Mouse (Mus musculus) megakaryocyte, embryonic 14.5 days (primary cell): ENCODE measurements around the gene Lmod1. TPM values are rescaled to one million over a fixed set of nuclear protein-coding genes. Genes with fewer than 3 reads are reported as not detected.
"Not testable (repeated sequence)": the region's sequence is repeated elsewhere in the genome, so short reads cannot be mapped to it uniquely, and the experiment has no call there.

ENCODE experiments used
- H3K27me3 ChIP-seq: replicated peaks from 2 replicates; pipeline ENCODE3; 2012; ENCODE audit warnings: inconsistent platforms
- H3K36me3 ChIP-seq: replicated peaks from 2 replicates; pipeline ENCODE3; 2012; ENCODE audit warnings: low read length, inconsistent platforms, mixed read lengths
- H3K4me1 ChIP-seq: 2 replicates; pipeline ENCODE4 v1.6.1; 2012; ENCODE audit warnings: inconsistent platforms
- H3K4me3 ChIP-seq: replicated peaks from 2 replicates; pipeline ENCODE3; 2012; ENCODE audit warnings: moderate library complexity, mild to moderate bottlenecking, inconsistent platforms
- H3K9me3 ChIP-seq: 2 replicates; pipeline ENCODE4 v1.6.1; 2012; ENCODE audit warnings: inconsistent platforms
- FLI1 ChIP-seq: IDR thresholded peaks from 2 replicates; pipeline ENCODE4 v1.6.1; 2012; ENCODE audit warnings: low read length, inconsistent platforms, mixed read lengths
- GATA1 ChIP-seq: IDR thresholded peaks from 3 replicates; pipeline ENCODE4 v1.6.1; 2012; ENCODE audit warnings: mixed read lengths, low read length, inconsistent platforms, borderline replicate concordance
- polyA plus RNA-seq: library from polyadenylated mRNA; stranded (reverse); fragments of >175 nt; gene quantifications from 2 replicates; pipeline ENCODE4 v1.2.3, GENCODE M21; 2012; ENCODE audit warnings: low replicate concordance; ENCODE audit not compliant: insufficient read depth

The Lmod1 gene
- polyA plus RNA-seq, 1 experiment: not detected

DNA sequence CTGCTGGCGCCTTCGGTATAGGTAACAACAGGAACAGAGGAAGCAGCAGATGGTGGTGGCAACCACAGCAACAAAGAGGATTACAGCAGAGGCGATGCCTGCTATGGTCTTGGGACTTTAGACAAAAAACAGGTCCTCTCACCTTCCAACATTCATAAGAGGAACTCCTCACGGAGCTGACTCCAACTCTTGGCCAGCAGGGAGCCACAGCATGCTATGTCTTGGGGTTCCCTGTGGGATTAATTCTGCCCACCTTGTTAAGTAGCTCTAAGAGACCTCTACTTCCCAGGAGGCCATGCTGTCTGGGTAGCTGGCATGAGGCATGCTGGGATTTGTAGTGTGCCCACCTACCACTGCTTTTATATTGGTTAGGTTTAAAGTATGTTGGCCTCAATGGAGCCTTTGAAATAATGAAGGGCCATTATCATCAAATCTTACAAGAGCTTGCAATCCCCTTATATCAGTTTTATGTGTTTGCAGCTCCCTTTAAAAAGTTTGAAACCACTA lies 48.6 kb downstream of the Lmod1 start:
- TF ChIP-seq FLI1 (no peak), GATA1 (no peak)
- Histone ChIP-seq H3K4me3 (no peak overlapping the region), H3K36me3 (no peaks in the 10 kb centered on the region), H3K4me1 (peaks cover 41% of the 10 kb centered on the region), H3K9me3 (no peaks in the 10 kb centered on the region), H3K27me3 (peaks cover 92% of the 10 kb centered on the region)

DNA sequence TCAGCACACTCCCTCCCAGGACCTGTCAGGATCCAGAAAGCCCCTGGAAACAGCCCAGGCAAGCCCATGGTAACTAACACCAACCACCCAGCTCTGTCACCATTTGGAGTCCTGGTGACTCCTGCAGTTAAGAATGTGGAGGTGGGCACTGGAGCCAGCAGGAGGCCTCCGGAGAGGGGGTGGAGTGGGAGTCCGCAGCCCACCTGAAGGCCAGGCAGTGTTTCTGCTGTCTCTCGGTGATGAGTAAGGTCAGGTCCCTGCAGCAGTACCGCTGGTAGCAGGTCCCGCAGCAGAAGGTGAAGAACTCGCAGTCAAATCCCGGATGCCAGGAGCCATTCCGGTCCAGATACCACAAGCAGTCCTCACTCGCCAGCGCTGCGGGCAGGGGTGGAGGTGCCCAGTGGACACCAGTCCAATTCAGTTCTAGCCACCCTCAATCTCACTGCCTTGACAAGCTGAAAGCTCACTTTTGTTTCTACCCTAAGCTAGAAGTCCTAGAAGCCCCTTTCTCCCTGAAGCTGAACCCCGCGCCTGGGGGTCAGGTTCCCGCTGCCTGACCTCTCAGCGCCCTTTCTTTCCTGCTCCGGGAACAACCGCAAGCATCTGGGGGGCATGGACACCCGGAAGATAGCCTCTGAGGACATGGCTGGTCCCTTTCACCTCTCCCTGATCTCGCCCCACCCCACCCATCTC lies 49.7 kb downstream of the Lmod1 start:
- Histone ChIP-seq H3K4me1 (peaks cover 37% of the 10 kb centered on the region), H3K4me3 (peak overlapping the region; percentile 90), H3K36me3 (no peaks in the 10 kb centered on the region), H3K9me3 (no peaks in the 10 kb centered on the region), H3K27me3 (peaks cover 88% of the 10 kb centered on the region)
- no peak for TF ChIP-seq GATA1
- TF ChIP-seq FLI1: no peak

DNA sequence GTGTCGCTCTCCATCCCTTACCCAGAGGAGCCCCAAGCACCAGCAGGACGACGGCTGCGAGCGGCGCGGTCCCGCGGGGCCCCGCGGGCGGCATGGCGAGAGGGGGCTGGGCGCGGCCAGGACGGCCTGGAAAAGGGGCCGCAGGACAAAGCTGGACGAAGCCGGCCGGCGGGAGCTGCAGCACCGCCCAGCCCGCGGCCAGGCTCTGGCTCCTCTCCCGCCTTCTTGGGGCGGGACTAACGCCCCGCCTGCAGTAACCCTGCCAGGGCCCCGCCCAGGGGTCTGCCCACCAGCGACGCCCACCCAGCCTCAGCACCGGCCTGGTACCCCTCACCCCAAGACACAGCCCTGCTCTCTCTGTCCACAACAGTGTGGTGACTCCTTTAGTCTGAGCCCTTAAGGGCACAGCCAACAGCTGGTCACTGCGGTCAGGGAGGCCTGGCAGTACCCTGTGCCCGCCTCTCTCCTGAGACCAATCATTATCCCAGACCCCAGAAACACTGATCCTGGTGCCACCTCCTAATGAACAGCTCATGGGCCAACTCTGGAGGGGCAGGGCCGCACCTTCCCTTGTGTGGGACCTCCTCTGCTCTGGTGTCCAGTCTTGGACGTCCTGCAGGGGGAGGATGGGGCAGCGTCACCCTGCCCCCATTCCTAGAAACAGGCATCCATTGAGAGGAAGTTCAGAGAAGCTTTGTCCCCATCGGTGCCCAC lies 50.4 kb downstream of the Lmod1 start, which contains the start of gene Shisa4:
Gene Shisa4, minus strand, starts transcription at position 370 of the 714 bp plus-strand sequence.
- H3K36me3 ChIP-seq: no peaks in the 10 kb centered on the region
- peak within 1 kb of the TSS; percentile 90 for H3K4me3 ChIP-seq
- no peaks in the 10 kb centered on the region for H3K9me3 ChIP-seq
- no peak for TF ChIP-seq GATA1
- TF ChIP-seq FLI1: no peak
- peaks cover 81% of the 10 kb centered on the region for H3K27me3 ChIP-seq
- H3K4me1 ChIP-seq: peaks cover 30% of the 10 kb centered on the region

DNA sequence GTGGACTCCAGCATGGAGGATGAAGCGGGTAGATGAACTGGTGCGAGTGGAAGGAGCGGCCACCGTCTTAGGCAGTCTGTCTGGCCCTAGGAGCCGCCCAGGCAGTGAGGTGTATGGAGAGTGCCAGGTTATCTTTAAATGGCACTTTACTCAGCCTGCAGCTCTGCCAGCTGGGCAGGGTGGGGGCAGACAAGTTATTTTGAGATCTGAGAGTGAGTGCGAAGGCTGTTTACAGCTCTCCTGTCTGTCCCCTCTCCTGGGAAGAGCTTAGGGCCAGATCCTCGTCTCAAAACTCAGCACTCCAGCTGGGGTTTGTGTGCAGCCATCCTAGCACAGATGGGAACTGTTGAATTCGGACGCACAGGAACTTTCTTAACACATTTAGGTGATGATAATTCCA lies 54.0 kb downstream of the Lmod1 start:
- peaks cover 19% of the 10 kb centered on the region for H3K36me3 ChIP-seq
- H3K9me3 ChIP-seq: no peaks in the 10 kb centered on the region
- peaks cover 25% of the 10 kb centered on the region for H3K4me1 ChIP-seq
- TF ChIP-seq GATA1 (no peak), FLI1 (no peak)
- no peak overlapping the region for H3K4me3 ChIP-seq
- H3K27me3 ChIP-seq: peaks cover 46% of the 10 kb centered on the region

DNA sequence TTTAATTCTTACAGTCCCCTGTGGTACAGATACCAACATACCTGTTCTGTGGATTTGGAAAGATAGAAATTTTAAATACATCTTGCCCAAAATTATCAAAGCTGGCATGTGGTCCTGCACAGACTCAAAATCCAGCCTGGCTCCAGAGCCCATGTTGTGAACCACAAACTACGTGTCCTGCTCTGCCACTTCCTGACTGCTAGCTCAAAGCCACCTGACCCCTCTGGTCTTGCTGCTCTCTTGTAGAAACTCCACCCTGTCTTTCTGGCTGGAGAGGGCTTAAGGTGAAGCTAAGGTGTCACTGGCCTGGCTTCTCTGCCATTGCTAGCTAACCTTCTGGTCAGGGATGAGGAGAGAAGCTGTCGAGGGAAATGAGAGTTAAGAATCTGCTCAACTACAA lies 54.4 kb downstream of the Lmod1 start:
- H3K36me3 ChIP-seq: peaks cover 24% of the 10 kb centered on the region
- H3K27me3 ChIP-seq: peaks cover 43% of the 10 kb centered on the region
- no peak for TF ChIP-seq FLI1
- TF ChIP-seq GATA1: no peak
- H3K4me1 ChIP-seq: peaks cover 25% of the 10 kb centered on the region
- H3K4me3 ChIP-seq: no peak overlapping the region
- no peaks in the 10 kb centered on the region for H3K9me3 ChIP-seq

DNA sequence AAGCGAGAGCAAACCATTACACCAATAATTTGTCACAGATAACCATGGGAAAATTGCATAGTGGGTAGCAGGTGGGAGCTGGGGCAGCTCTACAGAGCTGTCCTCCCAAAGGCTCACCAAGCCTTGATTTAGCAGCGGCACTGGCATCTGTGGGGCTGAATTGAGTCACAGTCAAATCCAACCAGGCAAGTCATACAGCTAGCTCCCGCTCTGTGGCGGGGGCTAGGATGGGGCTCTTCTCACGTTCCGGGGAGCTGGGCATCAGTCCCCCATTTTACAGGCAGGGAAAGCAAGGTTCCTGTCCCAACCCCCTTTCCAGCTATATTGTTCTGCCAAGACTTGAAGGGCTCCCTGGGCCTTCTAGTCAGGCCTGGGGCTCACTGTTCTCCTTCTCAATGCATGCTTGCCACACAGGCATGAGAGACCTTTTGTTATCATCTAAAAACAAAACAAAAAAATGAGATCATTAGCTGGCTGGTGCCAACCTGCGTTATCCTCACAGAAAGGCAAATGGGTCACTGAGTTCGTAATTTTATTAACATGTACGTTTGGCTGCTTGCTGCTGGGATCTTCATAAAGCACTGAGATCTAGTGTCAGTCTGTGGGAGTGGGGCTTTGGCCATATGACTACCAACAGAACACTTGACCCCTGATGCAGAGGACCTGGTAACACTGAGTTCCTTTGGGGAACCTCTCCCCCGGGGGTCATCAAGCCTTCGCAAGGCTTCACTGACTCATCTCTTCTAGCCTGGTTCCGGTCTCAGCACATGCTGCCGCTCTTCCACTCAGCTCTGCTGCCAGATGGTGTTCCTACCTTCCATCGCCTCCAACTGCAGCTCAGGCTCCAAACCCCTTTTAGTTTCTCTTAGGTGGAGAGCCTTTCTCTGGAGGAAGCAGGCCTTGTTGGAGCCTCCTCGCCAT lies 55.7 kb downstream of the Lmod1 start:
- H3K27me3 ChIP-seq: peaks cover 30% of the 10 kb centered on the region
- H3K4me1 ChIP-seq: peaks cover 12% of the 10 kb centered on the region; the same call in 1 of the 2 replicates
- H3K4me3 ChIP-seq: no peak overlapping the region
- peaks cover 36% of the 10 kb centered on the region for H3K36me3 ChIP-seq
- H3K9me3 ChIP-seq: no peaks in the 10 kb centered on the region
- TF ChIP-seq FLI1 (no peak), GATA1 (no peak)

DNA sequence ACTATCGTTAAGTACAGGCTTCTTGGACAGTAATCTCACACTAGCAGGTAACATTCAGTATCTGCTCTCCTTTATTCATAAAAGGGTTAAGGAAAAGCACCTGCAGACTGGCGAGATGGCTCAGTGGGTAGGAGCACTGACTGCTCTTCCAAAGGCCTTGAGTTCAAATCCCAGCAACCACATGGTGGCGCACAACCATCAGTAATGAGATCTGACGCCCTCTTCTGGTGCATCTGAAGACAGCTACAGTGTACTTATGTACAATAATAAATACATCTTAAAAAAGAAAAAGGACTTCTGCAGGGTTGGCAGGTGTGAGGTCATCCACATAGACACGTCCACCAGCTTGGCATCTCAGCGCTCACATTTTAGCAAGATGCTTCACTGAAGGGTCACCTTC lies 57.0 kb downstream of the Lmod1 start:
- Histone ChIP-seq H3K4me1 (peaks cover 10% of the 10 kb centered on the region; the same call in 1 of the 2 replicates), H3K27me3 (peaks cover 18% of the 10 kb centered on the region), H3K36me3 (peaks cover 49% of the 10 kb centered on the region)
- H3K9me3 ChIP-seq, H3K4me3 ChIP-seq: not testable (repeated sequence)

DNA sequence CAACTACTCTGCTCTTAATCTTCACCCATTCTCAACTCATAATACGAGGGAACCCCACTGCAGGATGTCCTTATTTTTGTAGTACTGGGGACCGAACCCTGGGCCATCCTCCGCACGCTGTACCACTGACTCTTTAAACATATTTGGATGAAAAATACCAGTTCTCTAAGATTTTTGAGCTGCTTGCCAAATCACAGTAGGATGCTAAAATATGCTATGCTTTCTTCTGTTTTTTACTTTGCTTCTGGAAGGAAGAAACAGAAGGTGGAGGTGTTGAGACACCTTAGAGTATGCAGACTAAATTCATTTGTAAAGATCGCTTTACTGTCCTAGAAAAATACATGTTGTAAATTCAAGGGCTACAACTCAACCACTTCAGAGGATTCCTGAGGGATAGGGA lies 59.6 kb downstream of the Lmod1 start:
- peaks cover 4% of the 10 kb centered on the region; the same call in 1 of the 2 replicates for H3K4me1 ChIP-seq
- H3K4me3 ChIP-seq: no peak overlapping the region
- TF ChIP-seq GATA1 (no peak), FLI1 (no peak)
- peaks cover 74% of the 10 kb centered on the region for H3K36me3 ChIP-seq
- no peaks in the 10 kb centered on the region for H3K9me3 ChIP-seq
- no peaks in the 10 kb centered on the region for H3K27me3 ChIP-seq

DNA sequence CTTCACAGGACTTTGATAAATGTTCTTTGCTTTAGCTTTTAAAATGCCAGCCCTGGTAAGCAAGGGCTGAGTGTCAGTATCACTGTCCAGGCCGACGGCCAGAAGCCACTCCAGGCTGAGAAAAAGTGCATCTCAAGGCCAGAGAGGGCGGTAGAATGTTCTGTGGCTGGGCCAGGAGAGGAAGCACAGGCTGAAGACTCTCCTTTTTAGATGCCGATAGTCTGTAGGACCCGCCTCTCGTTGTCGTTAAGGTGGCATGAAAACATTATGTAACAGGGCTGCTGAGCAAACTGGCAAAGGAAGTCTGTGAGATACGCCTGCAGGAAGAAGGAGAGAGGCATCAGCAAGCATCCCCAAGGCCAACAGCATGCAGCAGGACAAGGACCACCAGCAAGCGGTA lies 60.6 kb downstream of the Lmod1 start:
- Histone ChIP-seq H3K4me3 (no peak overlapping the region), H3K36me3 (peaks cover 82% of the 10 kb centered on the region)
- TF ChIP-seq FLI1: no peak
- TF ChIP-seq GATA1: no peak

DNA sequence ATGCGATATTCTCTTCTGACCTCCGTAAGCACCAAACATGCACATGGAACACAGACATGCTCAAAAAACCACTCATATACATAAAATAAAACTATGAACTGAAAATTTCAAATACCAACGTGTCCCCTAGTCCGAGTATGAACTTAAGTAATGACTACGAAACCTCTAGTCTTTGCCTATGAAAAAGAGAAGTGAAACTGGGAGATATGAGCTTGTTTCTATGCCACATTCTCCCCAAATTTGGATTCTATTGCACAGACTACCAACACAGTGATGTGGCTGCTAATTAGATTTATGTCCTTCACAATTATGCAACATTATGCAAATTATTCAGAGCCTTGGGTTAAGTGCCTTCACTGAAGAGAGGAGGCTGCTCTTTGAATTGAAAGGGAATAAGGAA lies 74.9 kb downstream of the Lmod1 start:
- H3K4me1 ChIP-seq: no peaks in the 10 kb centered on the region
- H3K9me3 ChIP-seq: no peaks in the 10 kb centered on the region
- H3K27me3 ChIP-seq: no peaks in the 10 kb centered on the region
- TF ChIP-seq GATA1 (no peak), FLI1 (no peak)
- H3K36me3 ChIP-seq: peaks cover 86% of the 10 kb centered on the region
- H3K4me3 ChIP-seq: no peak overlapping the region

More for the DNA sequence above, 60.6 kb downstream of the Lmod1 start:
- Histone ChIP-seq H3K27me3 (no peaks in the 10 kb centered on the region), H3K4me1 (0 out of 2 replicates have a peak, but pooled peaks cover 3% of the 10 kb centered on the region), H3K9me3 (no peaks in the 10 kb centered on the region)
